Mouse (Mus musculus) intestine, embryonic 14.5 days (tissue): Measurements from ENCODE around the gene Mcu. TPM values are rescaled to one million over a fixed set of nuclear protein-coding genes. Genes with fewer than 3 reads are reported as not detected.
A peak's percentile ranks its signal among the peaks of the same experiment; 100 is the strongest.

ENCODE experiments used
- ATAC-seq: fragments of 200-750 bp; cut with Nextera tagmentation; replicated peaks from 2 replicates; pipeline ENCODE4 v1.8.0; 2017; ENCODE audit warnings: low read depth, moderate number of reproducible peaks, moderate TSS enrichment, moderate library complexity; ENCODE audit not compliant: low FRiP score, low TSS enrichment
- DNase-seq: peaks from one replicate; pipeline ENCODE4 v3.0.0-alpha.2; 2018; ENCODE audit warnings: low spot score
- H3K27ac ChIP-seq: fragments of 300-500 bp; sonication (generic); 2 replicates; pipeline ENCODE4 v1.5.1; 2014; ENCODE audit warnings: low read depth, mild to moderate bottlenecking, control low read depth
- H3K27me3 ChIP-seq: fragments of 300-500 bp; sonication (generic); replicated peaks from 2 replicates; pipeline ENCODE4 v1.6.1; 2014; ENCODE audit warnings: low read length, control low read depth; ENCODE audit not compliant: control insufficient read depth, insufficient read depth
- H3K36me3 ChIP-seq: fragments of 300-500 bp; sonication (generic); 2 replicates; pipeline ENCODE4 v1.6.1; 2014; ENCODE audit warnings: low read length, control low read depth; ENCODE audit not compliant: control insufficient read depth, insufficient read depth
- H3K4me1 ChIP-seq: fragments of 300-500 bp; sonication (generic); replicated peaks from 2 replicates; pipeline ENCODE4 v1.6.1; 2014; ENCODE audit warnings: low read length, control low read depth, mixed read lengths; ENCODE audit not compliant: control insufficient read depth, insufficient read depth
- H3K4me2 ChIP-seq: fragments of 300-500 bp; sonication (generic); 2 replicates; pipeline ENCODE4 v1.6.1; 2014; ENCODE audit warnings: low read length
- H3K4me3 ChIP-seq: fragments of 300-500 bp; sonication (generic); 2 replicates; pipeline ENCODE4 v1.5.1; 2014; ENCODE audit warnings: low read depth, low read length, control low read depth, mixed read lengths
- H3K9ac ChIP-seq: fragments of 300-500 bp; sonication (generic); 2 replicates; pipeline ENCODE4 v1.6.1; 2014; ENCODE audit warnings: mild to moderate bottlenecking, low read length
- H3K9me3 ChIP-seq: fragments of 300-500 bp; sonication (generic); 2 replicates; pipeline ENCODE4 v1.6.1; 2016; ENCODE audit warnings: low read length, control low read depth; ENCODE audit not compliant: control insufficient read depth
- WGBS: fragments of 180-500 bp; shearing (Covaris S2); extraction: QIAGEN DNeasy Blood & Tissue Kit; methylation state at CpG from one replicate; pipeline ENCODE4 v1.1.7; 2014; 5-methylcytosine and 5-hydroxymethylcytosine counted together
- polyA plus RNA-seq: library from polyadenylated mRNA; unstranded; fragments of >200 nt; fragmentation: Nextera tagmentation; extraction: Ambion mirVana; gene quantifications from 2 replicates; pipeline ENCODE4 v1.2.1, GENCODE M21; 2014

Gene Mcu
- polyA plus RNA-seq, 1 experiment from 2014 or later: 60.2 TPM

GRCm38 (mm10) chr10:59470451-59470850, 146.0 kb downstream of the Mcu start:
- no peak for ATAC-seq
- WGBS: 74% methylated on average over 5 of the region's 5 CpGs
- no peak overlapping the region for H3K27ac ChIP-seq

DNA sequence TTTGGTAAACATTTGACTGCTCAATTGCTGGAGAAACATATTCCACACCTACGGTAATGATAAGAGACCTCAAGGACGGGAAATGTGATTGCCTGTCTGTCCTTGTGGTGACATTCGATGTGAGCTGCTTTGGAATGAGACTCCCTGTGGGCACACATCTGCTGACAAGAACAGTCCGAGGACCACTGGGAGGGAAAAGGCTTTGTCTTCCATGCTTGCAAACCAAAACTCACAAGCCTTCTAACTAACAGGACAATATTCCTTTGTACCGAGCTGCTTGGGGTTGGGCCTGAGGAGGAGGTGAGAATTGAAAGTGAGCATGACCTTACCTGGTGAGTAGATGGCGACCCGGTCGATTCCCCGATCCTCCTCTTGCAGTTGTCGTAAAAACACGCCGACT, 149.2 kb downstream of the Mcu start:
- no peaks in the 10 kb centered on the region for H3K9me3 ChIP-seq
- no peak overlapping the region for H3K4me3 ChIP-seq
- no peak overlapping the region for H3K27ac ChIP-seq
- DNase-seq: no peak
- H3K27me3 ChIP-seq: no peaks in the 10 kb centered on the region
- 88% methylated on average over 12 of the region's 12 CpGs for WGBS
- H3K36me3 ChIP-seq: peaks cover 15% of the 10 kb centered on the region
- H3K9ac ChIP-seq: no peak overlapping the region
- H3K4me1 ChIP-seq: no peaks in the 10 kb centered on the region
- no peak overlapping the region for H3K4me2 ChIP-seq
- no peak for ATAC-seq

More at GRCm38 (mm10) chr10:59470451-59470850, 146.0 kb downstream of the Mcu start:
- no peaks in the 10 kb centered on the region for H3K9me3 ChIP-seq
- H3K4me1 ChIP-seq: no peaks in the 10 kb centered on the region
- no peak overlapping the region for H3K4me2 ChIP-seq
- H3K36me3 ChIP-seq: peaks cover 13% of the 10 kb centered on the region
- DNase-seq: no peak
- no peaks in the 10 kb centered on the region for H3K27me3 ChIP-seq
- no peak overlapping the region for H3K9ac ChIP-seq
- no peak overlapping the region for H3K4me3 ChIP-seq

GRCm38 (mm10) chr10:59466626-59467025, 149.9 kb downstream of the Mcu start:
- H3K4me2 ChIP-seq: no peak overlapping the region
- no peak for DNase-seq
- H3K9ac ChIP-seq: no peak overlapping the region
- peaks cover 15% of the 10 kb centered on the region for H3K36me3 ChIP-seq
- ATAC-seq: no peak
- no peaks in the 10 kb centered on the region for H3K9me3 ChIP-seq
- H3K4me1 ChIP-seq: no peaks in the 10 kb centered on the region
- H3K4me3 ChIP-seq: no peak overlapping the region
- no peaks in the 10 kb centered on the region for H3K27me3 ChIP-seq
- 92% methylated on average over 4 of the region's 4 CpGs for WGBS
- H3K27ac ChIP-seq: no peak overlapping the region

DNA sequence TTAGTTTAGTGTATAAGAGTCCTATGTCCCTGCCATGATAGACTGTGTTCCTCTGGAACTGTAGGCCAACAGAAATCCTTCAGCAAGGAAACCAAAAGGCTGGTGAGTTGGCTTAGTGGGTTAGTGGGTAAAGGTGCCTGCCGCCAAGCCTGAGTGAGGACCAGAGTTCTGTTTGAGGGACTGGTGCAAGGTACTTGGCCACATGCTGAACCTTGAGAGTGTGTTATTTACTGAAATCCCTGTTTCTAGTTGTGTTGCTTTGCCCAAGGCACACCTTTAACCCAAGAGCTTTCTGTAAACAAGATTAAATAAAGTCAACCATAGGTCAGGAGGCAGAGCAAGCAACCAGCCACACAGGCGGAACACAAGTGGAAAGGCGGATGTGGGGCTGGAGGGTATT, 150.9 kb downstream of the Mcu start:
- Histone ChIP-seq H3K9me3 (no peaks in the 10 kb centered on the region), H3K4me2 (no peak overlapping the region), H3K9ac (no peak overlapping the region), H3K4me1 (no peaks in the 10 kb centered on the region), H3K27ac (no peak overlapping the region), H3K27me3 (no peaks in the 10 kb centered on the region), H3K4me3 (no peak overlapping the region), H3K36me3 (peaks cover 15% of the 10 kb centered on the region)
- whole genome bisulfite sequencing: 72% methylated on average over 3 of the region's 3 CpGs
- no peak for ATAC-seq
- DNase-seq: no peak

GRCm38 (mm10) chr10:59462307-59462706, 154.2 kb downstream of the Mcu start:
- 93% methylated on average over 6 of the region's 6 CpGs for WGBS
- Histone ChIP-seq H3K36me3 (peaks cover 14% of the 10 kb centered on the region), H3K9ac (no peak overlapping the region), H3K27me3 (no peaks in the 10 kb centered on the region), H3K27ac (no peak overlapping the region), H3K4me2 (no peak overlapping the region), H3K4me3 (no peak overlapping the region), H3K9me3 (no peaks in the 10 kb centered on the region), H3K4me1 (no peaks in the 10 kb centered on the region)
- ATAC-seq (no peak), DNase-seq (no peak)

DNA sequence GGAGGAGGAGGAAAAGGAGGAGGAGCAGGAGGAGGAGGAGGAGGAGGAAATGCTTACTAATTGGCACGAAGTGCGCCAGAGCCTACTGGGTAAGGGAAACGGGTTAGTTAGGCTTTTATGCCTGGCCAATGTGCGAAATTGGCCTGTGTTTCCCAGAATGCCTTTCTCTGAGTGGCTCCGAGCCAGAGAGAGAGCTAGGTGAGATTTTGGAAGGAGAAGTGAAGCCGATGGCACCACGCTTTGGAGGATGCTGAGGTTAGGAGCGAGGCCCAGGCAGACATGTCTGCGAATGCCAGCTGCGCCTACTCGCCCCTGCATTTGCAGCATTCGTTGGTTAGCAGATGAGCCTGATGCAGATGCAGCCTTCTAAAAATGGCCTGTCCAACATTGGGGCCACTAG, 156.7 kb downstream of the Mcu start:
- H3K4me3 ChIP-seq: no peak overlapping the region
- H3K27me3 ChIP-seq: no peaks in the 10 kb centered on the region
- H3K9me3 ChIP-seq: no peaks in the 10 kb centered on the region
- H3K9ac ChIP-seq: no peak overlapping the region
- 90% methylated on average over 12 of the region's 12 CpGs for WGBS
- ATAC-seq (no peak), DNase-seq (no peak)
- 0 out of 2 replicates have a peak, but pooled peaks cover 3% of the 10 kb centered on the region for H3K36me3 ChIP-seq
- no peak overlapping the region for H3K4me2 ChIP-seq
- no peak overlapping the region for H3K27ac ChIP-seq
- H3K4me1 ChIP-seq: no peaks in the 10 kb centered on the region

GRCm38 (mm10) chr10:59454631-59455030, 161.9 kb downstream of the Mcu start:
- 97% methylated on average over 15 of the region's 15 CpGs for WGBS
- H3K36me3 ChIP-seq: peaks cover 14% of the 10 kb centered on the region; the same call in 1 of the 2 replicates
- no peak for ATAC-seq

DNA sequence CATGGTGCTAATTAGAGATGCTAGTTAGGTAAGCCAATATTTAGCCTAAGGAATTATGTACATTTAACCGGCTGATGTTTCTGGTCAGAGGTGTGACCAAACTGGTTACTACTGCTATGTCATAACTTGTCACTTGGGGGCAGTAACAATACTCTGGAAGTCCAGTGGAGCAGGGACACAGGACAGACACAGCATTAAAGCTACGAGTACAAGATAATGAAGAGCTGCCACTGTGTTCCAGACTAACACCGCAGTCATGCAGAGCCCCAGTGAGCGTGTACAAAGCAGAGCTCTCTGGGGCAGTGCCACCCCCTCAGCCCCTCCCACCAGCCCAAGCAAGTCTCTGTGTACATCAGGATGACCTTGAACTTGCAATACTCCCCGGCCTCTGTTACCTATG, 164.7 kb downstream of the Mcu start:
- Histone ChIP-seq H3K4me3 (no peak overlapping the region), H3K9me3 (no peaks in the 10 kb centered on the region), H3K4me2 (no peak overlapping the region), H3K27ac (no peak overlapping the region), H3K36me3 (peaks cover 19% of the 10 kb centered on the region; the same call in 1 of the 2 replicates), H3K27me3 (no peaks in the 10 kb centered on the region), H3K4me1 (no peaks in the 10 kb centered on the region), H3K9ac (no peak overlapping the region)
- WGBS: 45% methylated on average over 5 of the region's 5 CpGs
- peak; percentile 60 for DNase-seq
- ATAC-seq: no peak

More at GRCm38 (mm10) chr10:59454631-59455030, 161.9 kb downstream of the Mcu start:
- Histone ChIP-seq H3K4me1 (no peaks in the 10 kb centered on the region), H3K4me2 (no peak overlapping the region), H3K27me3 (no peaks in the 10 kb centered on the region), H3K4me3 (no peak overlapping the region), H3K9me3 (no peaks in the 10 kb centered on the region), H3K27ac (no peak overlapping the region), H3K9ac (no peak overlapping the region)
- no peak for DNase-seq

DNA sequence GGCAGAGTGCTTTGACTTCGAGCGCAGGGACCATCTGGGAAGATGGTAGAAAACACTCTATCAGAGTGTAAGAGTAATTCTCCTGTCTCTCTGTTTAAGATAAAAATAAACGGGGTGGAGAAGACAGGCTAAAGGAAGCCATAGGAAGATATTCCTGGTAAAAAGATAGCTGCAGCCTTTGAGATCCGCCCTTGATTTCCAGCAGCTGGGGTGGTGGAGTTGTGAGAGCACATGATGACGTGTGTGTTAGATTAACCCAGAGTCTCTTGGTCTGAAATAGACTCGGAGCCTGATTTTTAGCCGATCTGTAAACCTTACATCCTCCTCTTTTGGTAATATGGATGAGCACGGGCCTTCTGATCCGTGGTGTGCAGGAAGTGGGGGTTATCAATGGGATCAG, 168.9 kb downstream of the Mcu start:
- WGBS: 59% methylated on average over 9 of the region's 9 CpGs
- DNase-seq (no peak), ATAC-seq (no peak)
- no peak overlapping the region for H3K27ac ChIP-seq
- H3K4me1 ChIP-seq: peaks cover 10% of the 10 kb centered on the region
- no peaks in the 10 kb centered on the region for H3K9me3 ChIP-seq
- H3K4me2 ChIP-seq: no peak overlapping the region
- no peak overlapping the region for H3K9ac ChIP-seq
- H3K4me3 ChIP-seq: no peak overlapping the region
- H3K27me3 ChIP-seq: no peaks in the 10 kb centered on the region
- peaks cover 12% of the 10 kb centered on the region; the same call in 1 of the 2 replicates for H3K36me3 ChIP-seq
